Mouse (Mus musculus) layer of hippocampus, postnatal 10 days (tissue): ENCODE data around the gene Hypk. TPM values are rescaled to one million over a fixed set of nuclear protein-coding genes. Genes with fewer than 3 reads are reported as not detected.

Experiments
- DNase-seq, 2 experiments: peaks; one replicate each; pipeline ENCODE4 v3.0.0; 2021; ENCODE audit warnings: low spot score in 2 of 2
- long read RNA-seq: library from polyadenylated mRNA; stranded (forward); transcript quantifications from one replicate; pipeline ENCODE4 v2.0.0, GENCODE M21; 2023
- total RNA-seq, 2 experiments: library from RNA; stranded (reverse); gene quantifications; 2 replicates each; pipeline ENCODE4 v1.2.3; 2021

Gene Hypk
- 10 to 100 TPM; 37.3 to 38.4 TPM for total RNA-seq
- long read RNA-seq, transcript Hypk-204 (4 exons, 961 nt), result major isoform, 134 of 138 reads
- long read RNA-seq, partial matches to known transcripts, result 2 of 138 reads
- long read RNA-seq, other reads (novel, unspliced or antisense), result 0 of 138 reads

DNA sequence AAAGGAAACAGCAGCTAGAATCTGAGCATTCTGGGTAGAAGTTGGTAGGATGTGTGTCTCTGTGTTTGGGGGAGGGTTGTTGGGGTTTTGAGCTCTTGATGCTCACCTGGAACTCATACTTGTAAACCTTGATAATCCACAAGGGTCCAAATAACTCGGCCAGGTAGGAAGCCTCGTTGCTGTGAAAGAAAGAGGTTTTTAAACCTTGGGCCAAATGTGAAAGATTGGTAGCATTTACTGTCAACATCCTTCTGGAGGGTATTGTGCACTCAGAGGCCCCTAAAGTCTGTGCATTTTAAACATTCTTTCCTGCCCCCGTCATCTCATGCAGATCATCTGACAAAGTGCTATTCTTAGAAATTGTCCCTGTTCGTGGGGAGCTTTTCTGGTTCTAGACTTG is at the start of gene Hypk:
Gene Hypk (plus strand): TSS at position 301 of the 400 bp plus-strand sequence.
- DNase-seq, result no peak

DNA sequence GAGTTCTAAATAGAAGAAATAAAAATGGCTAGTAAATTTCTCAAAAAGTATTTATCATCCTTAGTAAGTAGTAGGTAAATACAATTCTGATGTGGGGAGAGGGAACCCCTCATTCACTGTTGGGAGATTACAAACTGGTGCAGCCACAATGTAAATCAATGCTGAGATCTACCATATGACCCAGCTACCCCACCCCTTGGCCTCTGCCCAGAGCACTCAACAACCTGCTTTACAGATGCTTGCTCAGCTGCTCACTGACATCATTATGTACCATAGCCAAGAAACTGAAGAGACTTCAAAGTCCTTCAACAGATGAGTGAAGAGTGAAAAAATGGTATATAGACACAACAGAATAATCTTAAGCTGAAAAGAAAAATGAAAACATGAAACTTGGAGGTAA is 49.8 kb upstream of the Hypk start:
- DNase-seq, result no peak

DNA sequence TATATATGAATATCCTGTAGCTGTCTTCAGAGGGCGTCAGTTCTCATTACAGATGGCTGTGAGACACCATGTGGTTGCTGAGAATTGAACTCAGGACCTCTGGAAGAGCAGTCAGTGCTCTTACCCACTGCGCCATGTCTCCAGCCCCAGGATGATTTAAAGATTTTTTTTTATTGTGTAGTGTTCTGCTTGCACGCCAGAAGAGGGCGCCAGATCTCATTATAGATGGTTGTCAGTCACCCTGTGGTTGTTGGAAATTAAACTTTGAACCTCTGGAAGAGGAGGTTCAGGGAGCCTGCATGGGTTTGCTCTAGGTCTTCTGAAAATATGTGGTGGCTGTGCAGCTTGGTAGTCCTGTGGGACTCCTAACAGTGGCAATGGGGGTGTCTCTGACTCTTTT is 44.9 kb upstream of the Hypk start:
- peak; percentile 16 to 21 for DNase-seq

DNA sequence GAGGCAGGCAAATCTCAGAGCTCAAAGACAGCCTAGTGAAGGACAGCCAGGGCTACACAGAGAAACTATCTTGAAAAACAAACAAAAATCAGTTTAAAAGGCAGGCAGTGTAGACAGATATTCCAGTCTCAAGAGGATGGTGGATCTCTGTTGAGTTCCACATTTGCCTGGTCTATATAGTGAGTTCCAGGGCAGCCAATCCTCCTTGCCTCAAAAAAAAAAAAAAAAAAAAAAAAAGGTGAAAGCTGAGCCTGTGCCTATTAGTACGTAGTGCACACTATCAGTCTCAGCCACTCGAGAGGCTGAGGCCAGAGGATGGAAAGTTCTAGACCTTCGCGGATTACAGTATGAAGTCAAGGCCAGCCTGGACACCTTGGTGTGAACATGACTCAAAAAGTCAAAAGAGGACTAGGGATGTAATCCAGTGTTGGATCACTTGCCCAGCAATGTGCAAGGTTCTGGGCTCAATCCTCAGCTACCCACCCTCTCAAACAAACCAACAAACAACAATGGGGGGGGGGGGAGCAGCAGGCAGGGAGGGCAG is 40.2 kb upstream of the Hypk start:
- DNase-seq, result no peak

DNA sequence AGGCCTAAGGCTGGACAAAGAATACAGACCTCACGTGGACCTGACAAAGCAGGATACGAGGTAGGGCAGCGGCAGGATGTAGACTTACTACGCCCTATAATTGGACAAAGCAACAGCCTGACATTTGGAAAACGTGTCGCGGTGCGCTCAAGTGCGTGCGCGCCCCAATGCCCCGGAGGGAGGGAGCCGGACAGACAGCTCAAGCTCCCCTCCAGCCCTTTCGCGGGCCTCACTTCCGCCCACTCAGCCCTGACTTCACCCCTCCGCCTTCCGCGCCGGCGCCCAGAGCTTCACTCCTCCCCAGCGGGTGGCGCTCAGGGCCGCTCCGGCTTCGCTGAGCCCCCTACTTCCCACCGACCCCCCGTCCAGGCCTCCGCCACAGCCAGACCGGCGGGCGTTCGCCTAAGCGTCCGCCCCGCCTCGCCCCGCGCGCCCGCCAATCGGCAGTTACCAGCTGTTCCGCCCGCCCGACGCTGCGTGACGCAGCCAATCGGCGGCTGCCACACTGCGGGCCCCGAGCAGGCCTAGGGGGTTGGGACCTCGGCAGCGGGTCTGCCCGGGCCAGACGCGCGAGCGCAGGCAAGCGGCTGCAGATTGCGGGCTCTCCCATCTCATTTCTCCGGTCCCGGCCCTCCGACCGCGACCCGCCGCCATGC is 39.6 kb upstream of the Hypk start, which contains the start of the genes Pdia3 and Catsper2:
Gene Pdia3 (plus strand): TSS at position 389 of the 656 bp plus-strand sequence.
Gene Catsper2 (minus strand): TSS at position 406 of the 656 bp plus-strand sequence.
- peak; percentile 94 to 97 for DNase-seq

DNA sequence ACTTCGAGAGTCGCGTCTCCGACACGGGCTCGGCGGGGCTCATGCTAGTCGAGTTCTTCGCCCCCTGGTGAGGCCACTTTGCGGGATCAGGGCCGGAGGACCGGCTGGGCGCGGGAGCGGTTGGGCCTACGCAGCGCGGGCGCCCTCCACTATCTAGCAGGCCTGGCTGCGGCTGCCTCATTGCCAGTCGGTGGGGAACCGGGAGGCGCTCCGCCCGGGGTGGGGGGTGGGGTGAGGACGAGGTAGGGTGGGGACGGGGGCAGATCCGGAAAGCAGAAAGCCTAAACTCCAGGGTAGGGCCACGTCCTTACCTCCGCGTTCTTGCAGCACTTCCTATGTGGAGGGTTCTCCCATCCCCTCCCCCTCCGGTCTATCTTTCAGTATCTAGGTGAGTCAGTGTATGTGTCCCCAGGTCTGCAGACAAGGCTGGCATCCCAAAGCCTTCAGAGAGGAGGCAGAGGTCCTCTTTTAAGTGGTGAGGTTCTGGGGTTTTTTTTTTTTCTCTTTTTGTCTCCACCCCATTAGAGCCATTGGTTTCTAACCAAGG is 38.9 kb upstream of the Hypk start:
- no peak for DNase-seq

DNA sequence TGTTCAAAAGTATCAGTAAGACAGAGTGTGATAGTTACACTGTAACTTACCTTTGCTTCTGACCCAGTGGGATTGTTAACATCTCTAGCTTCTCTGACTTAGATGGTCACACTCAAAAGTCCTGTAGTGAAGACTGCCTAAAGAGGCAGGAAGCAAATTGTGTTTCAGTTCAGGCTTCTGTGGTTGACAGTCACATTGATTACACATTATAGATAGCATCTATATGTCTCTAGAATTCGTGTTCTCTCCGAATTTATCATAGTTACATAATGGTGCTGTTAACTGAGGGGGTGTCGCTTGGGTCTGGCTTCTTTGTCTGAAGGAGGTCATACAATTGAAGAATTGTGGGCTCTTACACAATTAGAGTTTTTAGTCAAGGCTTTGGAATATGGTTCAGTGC is 38.0 kb upstream of the Hypk start:
- DNase-seq, result no peak

DNA sequence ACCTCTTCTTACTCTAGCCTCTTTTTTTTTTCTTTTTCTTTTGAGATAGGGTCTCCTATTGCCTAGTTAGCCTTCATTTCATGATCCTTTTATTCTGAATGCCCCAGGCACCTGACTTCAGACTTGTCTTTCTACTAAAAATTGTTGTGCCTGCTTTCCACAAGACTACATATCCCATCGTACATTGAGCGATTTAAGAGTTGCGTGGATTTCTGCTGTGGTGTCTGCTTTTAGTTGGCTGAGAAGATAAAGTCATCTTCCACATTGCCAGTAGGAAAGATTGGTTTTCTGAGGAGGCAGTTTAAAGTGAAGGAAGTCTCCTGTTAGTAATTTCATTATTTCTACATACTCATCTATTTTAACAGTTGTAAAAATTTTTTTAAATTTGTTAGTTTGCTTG is 37.5 kb upstream of the Hypk start:
- DNase-seq, result no peak

DNA sequence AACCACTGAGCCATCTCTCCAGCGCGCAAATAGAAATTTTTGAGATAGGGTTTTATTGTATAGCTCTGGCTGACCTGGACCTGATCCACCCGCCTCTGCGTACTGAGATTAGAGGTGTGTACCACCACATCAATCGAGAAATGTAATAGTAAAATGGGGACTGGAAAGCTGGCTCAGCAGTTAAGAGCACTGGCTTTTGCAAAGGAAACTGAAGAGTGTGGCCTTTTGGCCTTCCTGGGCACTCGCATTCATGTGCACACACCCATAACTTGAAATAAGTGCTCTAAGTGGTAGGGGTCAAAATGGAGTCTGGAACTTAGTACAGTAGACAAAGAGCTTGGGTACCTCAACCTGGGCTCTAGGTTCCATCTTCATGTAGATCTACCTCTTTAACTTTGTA is 36.7 kb upstream of the Hypk start:
- DNase-seq, result no peak

DNA sequence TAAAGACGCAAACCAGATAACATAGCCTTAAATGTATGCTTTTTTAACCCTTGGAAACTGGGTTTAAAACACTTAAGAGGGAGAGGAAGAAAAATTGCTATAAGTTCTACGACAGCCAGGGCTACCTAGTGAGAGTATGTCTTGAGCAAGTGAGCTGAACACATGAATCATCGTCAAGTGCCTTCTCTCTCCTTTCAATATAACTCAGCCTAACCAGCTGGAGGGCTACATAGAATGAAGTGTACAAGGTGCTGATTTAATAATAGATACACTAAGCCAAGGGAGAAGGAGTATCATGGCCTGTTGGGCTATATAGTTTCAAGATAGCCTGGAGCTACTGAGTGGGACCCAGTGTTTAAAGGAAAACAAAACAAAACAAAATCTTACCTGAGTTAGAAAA is 34.6 kb upstream of the Hypk start:
- no peak for DNase-seq

DNA sequence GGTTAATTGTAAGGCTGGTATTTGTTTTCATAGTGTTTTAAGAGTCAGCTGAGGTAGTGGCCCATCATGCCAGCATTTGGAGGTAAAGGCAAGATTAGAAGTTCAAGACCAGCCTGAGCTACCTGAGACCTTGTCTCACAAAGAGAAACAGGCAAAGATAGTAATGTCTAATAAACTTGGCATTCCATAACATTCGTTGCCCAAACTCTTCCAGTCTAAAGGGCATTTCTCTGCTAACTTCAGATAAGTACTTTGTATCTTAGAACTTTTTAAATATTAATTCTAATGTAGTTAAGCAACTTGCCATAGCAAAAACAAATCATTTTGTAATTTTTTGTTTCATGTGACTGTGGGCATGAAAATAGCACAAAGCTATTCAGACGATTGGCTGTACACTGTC is 29.9 kb upstream of the Hypk start:
- DNase-seq, result no peak

DNA sequence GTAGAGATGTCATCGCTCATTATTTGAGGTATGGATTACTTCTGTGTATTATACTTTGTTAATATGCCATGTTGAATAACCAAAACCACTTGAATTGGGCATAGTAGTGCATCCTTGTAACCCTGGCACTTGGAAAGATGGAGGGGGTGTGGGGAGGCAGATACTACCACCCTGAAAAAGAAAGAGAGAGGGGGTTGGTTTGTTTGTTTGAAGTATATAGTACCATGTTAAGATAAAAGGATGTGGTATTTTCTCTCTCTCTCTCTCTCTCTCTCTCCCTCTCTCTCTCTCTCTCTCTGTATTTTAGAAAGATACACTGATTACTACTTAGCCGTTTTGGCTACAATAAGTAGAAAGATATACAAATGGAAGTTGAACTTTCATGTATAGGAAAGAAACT is 27.2 kb upstream of the Hypk start:
- no peak for DNase-seq

DNA sequence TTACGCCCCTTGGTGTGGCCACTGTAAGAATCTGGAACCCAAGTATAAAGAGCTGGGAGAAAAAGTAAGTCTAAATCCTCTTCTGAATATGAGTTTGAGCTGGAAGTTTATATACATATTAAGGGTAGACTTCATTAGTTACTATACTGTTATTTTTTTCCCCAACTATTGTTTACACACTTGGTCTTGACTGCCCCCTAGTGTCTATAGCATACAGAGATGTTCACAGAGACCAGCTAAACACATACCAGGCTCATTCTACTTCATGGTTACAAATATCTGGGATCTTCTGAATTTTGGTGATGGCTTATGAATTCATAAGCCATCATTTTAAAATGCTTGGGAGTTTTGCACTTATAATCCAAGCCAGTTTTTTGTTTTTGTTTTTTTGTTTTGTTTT is 18.2 kb upstream of the Hypk start:
- no peak for DNase-seq

DNA sequence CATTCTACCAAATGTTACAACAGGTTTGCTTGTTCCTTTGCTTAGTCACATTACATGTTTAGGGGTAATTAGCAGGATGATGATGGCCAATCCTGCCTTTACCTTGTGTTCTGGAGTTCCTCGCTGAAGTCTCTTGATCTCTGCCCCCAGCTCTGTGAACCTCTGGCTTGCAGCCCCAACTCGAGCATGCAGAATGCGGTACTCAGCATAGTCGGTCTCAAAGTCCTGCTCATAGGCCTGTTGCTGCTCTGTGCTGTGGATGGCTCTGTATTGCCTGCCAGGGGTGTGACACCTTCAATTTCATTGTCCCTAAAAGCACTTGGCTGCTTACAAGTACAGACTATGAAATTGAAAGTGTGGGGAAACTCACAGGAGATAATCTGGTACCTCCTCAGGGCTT is 13.3 kb upstream of the Hypk start:
- no peak for DNase-seq

DNA sequence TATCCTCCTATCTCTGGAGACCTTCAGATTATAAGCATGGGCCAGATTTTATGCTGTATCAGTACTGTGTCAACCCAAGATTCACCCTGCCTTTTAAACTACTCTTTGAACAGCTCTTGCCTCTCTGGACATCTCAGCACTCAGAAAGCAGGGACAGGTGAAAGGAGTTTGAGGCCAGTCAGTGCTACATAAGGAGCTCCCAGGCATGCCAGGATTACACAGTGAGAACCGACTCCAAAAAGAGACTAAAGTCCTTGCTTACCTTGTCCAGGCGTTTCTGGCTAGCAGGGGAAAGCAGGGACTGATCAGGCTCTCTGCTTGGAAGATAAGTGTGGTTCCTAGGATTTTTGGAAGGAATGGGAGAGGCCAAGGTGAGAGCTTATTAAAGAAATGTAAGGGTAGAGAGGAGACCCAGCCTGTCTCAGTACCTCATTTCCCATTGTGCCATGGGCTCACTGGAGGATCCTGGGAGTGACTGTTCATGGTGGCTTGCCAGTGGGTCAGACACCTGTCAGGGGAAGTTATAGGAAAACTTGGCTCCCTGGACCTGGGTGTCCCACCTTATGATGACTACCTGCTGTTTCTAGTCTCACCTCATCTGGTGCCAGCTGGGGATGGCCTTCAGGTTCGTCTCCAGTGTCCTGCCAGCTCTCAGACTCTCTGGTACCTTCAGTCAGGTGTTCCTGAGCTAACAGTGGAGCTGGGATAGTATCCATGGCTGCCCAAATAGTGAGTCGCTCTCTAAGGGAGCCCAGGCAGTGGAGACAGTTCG is 12.1 kb upstream of the Hypk start:
- no peak for DNase-seq

DNA sequence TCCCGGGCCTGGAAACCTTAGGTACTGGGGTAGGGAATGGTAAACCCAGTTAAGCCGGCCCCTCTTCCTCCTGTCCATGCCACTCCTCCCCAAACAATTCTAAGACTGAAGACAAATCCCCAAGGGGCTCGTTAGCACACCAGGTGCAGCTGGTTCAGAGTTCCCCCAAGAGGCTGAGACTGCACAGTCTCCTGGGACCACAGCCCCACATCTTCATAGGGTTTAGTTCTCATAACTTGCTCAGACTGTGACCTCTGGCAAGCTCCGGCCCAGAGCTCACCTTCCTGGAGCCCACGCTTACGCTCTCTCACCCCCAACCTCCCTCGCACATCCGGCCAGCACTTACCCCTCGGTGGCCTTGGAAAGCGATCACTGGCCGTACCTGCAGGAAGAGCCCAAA is 11.3 kb upstream of the Hypk start:
- DNase-seq, result no peak

DNA sequence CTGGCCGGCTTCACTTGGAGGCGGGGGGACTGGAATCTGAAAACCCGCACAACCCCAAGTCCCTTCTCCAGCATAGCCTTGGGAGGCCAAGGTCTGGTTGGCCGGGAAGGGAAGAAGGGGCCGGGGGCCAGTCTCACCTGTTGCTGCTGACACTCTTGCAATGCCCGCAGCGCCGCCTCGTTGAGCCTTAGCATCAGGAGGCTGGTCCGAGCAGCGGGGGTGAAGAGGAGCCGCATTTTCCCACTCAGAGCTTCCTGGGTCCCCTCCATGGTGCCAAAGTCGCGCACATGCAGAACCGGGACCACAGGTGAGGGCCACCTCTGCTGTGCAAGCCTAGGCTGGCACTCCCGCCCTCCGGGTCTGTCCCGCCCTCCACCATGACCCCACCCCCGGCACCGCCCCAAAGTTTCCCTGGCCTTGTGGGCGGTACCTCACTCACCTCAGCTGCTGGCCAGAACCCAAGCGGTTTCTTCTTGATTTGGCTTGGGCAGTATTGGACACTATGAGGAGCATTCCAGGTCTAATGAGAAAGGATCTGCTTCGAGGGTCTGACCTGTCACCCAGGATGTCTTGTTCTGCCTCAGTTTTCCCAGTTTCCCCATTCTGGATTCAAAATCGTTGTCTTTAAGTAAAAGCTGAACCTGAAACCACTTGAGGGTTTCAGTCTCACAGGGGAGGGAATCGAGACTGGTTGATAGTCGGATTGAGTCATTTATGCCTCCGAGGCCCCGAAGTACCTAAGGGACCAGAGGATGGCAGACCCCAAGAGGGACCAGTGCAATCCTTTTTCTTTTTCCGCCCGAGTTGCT is 10.6 kb upstream of the Hypk start:
- no peak for DNase-seq

DNA sequence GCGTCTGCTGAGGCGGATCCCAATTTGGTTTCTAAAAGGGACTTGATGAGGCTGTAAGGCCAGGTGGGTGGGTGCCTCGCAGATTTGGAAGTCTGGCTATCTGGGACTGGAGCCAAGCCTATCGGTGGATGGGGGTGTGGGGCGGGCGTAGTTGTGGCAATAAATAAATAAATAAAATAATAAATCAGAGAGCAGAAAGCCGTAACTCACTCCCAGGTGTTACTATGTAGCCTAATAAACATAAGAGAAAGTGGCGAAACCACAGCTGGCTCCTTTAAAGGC is 10.1 kb upstream of the Hypk start:
- no peak for DNase-seq

DNA sequence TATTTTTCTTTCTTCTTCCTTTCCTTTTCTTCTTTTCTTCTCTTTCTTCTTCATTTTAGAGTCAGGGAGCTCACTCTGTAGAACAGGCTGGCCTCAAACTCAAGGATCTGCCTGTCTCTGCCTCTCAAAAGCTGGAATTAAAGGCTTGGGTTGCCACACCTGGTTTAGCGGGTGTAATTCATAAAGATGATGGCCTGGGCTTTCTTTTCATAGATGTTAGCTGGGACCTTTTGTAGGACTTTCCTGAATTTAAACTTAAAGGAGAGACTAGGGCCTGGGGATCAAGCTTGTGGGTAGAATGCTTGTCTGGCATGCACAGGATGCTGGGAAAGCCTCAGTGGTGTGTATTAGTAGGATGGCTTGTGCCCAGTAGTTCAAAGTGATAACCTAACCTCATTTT is 8.9 kb upstream of the Hypk start, which contains the start of gene Ell3:
Gene Ell3 (minus strand): TSS at position 101 of the 400 bp plus-strand sequence.
- DNase-seq, result no peak

DNA sequence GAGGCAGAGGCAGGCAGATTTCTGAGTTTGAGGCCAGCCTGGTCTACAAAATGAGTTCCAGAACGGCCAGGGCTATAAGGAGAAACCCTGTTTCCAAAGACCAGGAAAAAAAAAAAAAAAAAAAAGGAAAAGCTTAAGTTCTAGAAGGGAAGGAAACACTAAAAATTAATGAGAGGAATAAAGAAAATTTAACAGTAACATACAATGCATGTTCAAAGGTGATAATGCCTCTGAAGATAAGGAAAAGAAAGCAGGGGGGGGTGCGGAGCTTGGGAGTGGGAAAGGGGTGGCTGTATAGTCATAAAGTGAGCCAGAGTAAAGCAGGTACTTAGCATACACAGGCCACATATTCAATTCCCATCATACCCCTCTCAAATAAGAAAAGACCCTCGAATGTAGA is 8.0 kb upstream of the Hypk start:
- no peak for DNase-seq

DNA sequence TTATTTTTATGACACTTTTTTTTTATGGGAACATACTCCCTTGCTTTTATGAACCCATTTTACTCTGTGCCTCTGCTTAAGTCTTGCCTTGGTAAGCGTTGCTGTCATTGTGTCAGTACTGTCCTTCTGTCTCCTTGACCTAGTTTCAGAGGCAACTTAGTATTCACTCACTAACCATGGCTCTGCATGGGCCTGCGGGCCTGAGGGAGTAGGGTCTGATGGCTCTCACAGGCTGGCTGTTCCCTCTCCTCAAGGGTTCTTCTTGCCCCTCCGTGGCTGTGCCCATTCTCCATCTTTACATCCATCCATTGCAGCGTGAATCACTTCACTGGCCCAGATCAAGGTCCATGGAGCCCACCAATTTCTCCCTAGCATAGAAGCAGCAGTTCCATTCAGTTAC is 6.6 kb upstream of the Hypk start:
- no peak for DNase-seq
